Mouse (Mus musculus): Measurements from ENCODE around the gene Gadl1.

DNA sequence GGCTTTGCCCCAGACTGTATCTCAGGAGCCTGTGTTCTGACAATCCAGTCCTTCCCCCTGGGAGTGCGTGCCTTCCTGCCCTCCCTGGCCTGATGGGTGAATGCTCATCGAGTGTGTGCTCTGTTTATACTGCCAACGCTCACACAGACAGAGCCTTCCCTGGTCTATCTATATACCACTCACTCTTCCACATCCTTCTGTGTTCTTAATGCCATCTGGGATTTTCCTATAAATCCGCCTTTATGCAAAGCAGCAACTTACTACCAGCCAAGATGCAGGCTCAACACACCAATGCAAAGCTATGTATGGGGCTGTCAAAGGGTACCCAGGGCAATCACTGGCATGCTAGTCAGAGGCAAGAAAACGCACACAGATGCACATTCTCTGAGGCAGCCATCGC is 176.7 kb downstream of the Gadl1 start:
- TF ChIP-seq POLR2A (IDR thresholded peaks at IDR 0.05; ENCODE audit: extremely low read depth, insufficient read depth, low read length), result no peak
- TF ChIP-seq CTCF (IDR thresholded peaks at IDR 0.05; ENCODE audit: extremely low read depth, insufficient read depth, low read length), result no peak

All from cortical plate, adult 2 months (tissue).